Mouse (Mus musculus) forebrain, embryonic 10.5 days (tissue): ENCODE data around the gene Dysf. TPM values are rescaled to one million over a fixed set of nuclear protein-coding genes. Genes with fewer than 3 reads are reported as not detected.

ENCODE experiments used
- DNase-seq: peaks from one replicate; pipeline ENCODE4 v3.0.0-alpha.2; 2017; ENCODE audit warnings: low spot score; ENCODE audit errors: extremely low spot score
- H3K27ac ChIP-seq: fragments of 300-500 bp; sonication (generic); 2 replicates; pipeline ENCODE4 v1.5.1; 2016; ENCODE audit warnings: mild to moderate bottlenecking
- H3K27me3 ChIP-seq: fragments of 300-500 bp; sonication (generic); 2 replicates; pipeline ENCODE4 v1.6.1; 2016; ENCODE audit warnings: mild to moderate bottlenecking; ENCODE audit not compliant: poor library complexity, severe bottlenecking
- H3K36me3 ChIP-seq: fragments of 300-500 bp; sonication (generic); replicated peaks from 2 replicates; pipeline ENCODE4 v1.6.1; 2016; ENCODE audit warnings: mild to moderate bottlenecking, moderate library complexity
- H3K4me1 ChIP-seq: fragments of 300-500 bp; sonication (generic); 2 replicates; pipeline ENCODE4 v1.6.1; 2016
- H3K4me3 ChIP-seq: fragments of 300-500 bp; sonication (generic); 2 replicates; pipeline ENCODE4 v1.5.1; 2016; ENCODE audit warnings: mild to moderate bottlenecking, moderate library complexity
- H3K9me3 ChIP-seq: fragments of 300-500 bp; sonication (generic); 2 replicates; pipeline ENCODE4 v1.6.1; 2016; ENCODE audit warnings: mild to moderate bottlenecking, moderate library complexity
- WGBS: fragments of 180-500 bp; shearing (Covaris S2); methylation state at CpG from one replicate; pipeline ENCODE4 v1.1.7; 2016; 5-methylcytosine and 5-hydroxymethylcytosine counted together
- polyA plus RNA-seq: library from polyadenylated mRNA; unstranded; fragments of >200 nt; fragmentation: Nextera tagmentation; extraction: Ambion mirVana; gene quantifications from 2 replicates; pipeline ENCODE4 v1.2.1, GENCODE M21; 2016

The Dysf gene
- polyA plus RNA-seq, 1 experiment from 2014 or later, result 4.6 TPM

- H3K27me3 ChIP-seq, result no peaks in the 10 kb centered on the region
- H3K4me1 ChIP-seq, result peaks cover 5% of the 10 kb centered on the region
- no peaks in the 10 kb centered on the region for H3K36me3 ChIP-seq
- no peaks in the 10 kb centered on the region for H3K9me3 ChIP-seq
- no peak overlapping the region for H3K4me3 ChIP-seq
- H3K27ac ChIP-seq, result no peak overlapping the region
- WGBS, result 85% methylated on average over 3 of the region's 3 CpGs
- DNase-seq, result no peak
These were observed 147.4 kb downstream of the Dysf start for GRCm38 (mm10) chr6:84155765-84156164.

- Histone ChIP-seq H3K9me3 (no peaks in the 10 kb centered on the region), H3K27me3 (no peaks in the 10 kb centered on the region), H3K36me3 (no peaks in the 10 kb centered on the region), H3K4me1 (no peaks in the 10 kb centered on the region), H3K4me3 (no peak overlapping the region), H3K27ac (no peak overlapping the region)
- 80% methylated on average over 4 of the region's 4 CpGs for WGBS
- no peak for DNase-seq
These were observed 148.2 kb downstream of the Dysf start for GRCm38 (mm10) chr6:84156481-84157025.

DNA sequence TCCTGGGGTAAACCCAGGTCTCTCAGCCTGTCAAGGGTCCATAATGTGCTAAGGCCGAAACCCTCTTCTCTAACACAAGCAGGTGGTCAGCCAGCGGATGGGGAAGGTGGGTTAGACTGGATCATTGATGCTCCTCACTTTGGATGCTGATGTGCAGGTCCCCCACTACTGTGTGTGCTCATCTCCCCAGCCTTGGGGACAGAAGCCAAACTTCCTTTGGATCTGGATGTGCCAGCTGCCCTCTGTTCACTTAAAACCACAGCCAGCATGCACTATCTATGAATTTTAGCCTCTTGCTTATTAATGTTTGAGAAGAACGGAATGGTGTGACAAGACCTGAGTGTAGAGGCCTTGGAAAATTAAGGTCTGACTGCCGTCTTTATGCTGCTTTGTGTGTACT lies 150.7 kb downstream of the Dysf start:
- WGBS, result 94% methylated on average over 4 of the region's 4 CpGs
- no peak for DNase-seq
- H3K9me3 ChIP-seq, result no peaks in the 10 kb centered on the region

DNA sequence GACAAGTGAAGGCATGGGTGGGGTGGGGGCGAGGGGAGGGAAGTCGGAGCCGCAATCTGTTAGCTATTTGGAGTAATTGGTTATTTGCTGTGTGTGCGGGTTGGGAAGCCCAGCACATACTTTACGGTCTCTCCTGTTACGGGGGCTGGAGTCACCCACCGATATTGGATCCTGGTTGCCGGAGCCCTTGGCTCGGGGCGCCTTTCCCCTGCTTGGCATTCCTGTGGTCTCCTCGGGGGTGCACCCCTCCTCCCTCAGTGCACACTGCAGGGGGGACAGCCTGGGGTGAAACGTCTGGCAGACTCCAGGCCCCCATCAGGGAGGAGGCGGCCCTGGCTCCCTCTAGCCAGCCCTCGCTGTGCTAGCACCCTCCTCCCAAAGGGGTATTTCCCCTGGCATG lies 159.2 kb downstream of the Dysf start:
- Histone ChIP-seq H3K4me3 (no peak overlapping the region), H3K9me3 (no peaks in the 10 kb centered on the region), H3K27ac (0 out of 2 replicates have a peak overlapping the region, but pooled peaks have one; percentile 35), H3K36me3 (no peaks in the 10 kb centered on the region), H3K4me1 (0 out of 2 replicates have a peak, but pooled peaks cover 3% of the 10 kb centered on the region), H3K27me3 (no peaks in the 10 kb centered on the region)
- 75% methylated on average over 14 of the region's 14 CpGs for WGBS
- no peak for DNase-seq

More for the DNA sequence above, 150.7 kb downstream of the Dysf start:
- Histone ChIP-seq H3K4me3 (no peak overlapping the region), H3K27me3 (no peaks in the 10 kb centered on the region), H3K27ac (no peak overlapping the region), H3K36me3 (no peaks in the 10 kb centered on the region), H3K4me1 (no peaks in the 10 kb centered on the region)

DNA sequence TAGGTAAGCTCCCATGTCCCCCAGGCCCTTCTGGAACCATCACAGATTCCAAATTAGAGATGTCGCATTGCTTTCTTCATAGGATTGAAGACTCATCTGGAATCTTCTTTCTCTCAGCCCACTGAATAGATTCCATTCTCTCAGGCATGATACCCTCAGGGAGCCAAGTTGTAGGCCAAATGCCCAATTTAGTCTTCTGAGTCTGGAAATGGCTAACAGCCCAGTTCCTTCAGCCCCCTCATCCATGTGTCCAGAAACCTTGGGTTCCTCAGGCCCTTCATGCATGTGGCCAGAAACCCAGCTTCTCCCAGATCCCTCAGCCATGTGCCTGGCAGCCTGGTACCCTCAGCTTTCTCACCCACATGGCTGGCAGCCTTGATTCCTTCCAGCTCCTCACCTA lies 160.2 kb downstream of the Dysf start:
- no peaks in the 10 kb centered on the region for H3K36me3 ChIP-seq
- H3K4me1 ChIP-seq, result 0 out of 2 replicates have a peak, but pooled peaks cover 3% of the 10 kb centered on the region
- H3K4me3 ChIP-seq, result no peak overlapping the region
- no peak for DNase-seq
- H3K9me3 ChIP-seq, result no peaks in the 10 kb centered on the region
- no peak overlapping the region for H3K27ac ChIP-seq
- WGBS, result 91% methylated on average over 1 of the region's 1 CpGs
- no peaks in the 10 kb centered on the region for H3K27me3 ChIP-seq

DNA sequence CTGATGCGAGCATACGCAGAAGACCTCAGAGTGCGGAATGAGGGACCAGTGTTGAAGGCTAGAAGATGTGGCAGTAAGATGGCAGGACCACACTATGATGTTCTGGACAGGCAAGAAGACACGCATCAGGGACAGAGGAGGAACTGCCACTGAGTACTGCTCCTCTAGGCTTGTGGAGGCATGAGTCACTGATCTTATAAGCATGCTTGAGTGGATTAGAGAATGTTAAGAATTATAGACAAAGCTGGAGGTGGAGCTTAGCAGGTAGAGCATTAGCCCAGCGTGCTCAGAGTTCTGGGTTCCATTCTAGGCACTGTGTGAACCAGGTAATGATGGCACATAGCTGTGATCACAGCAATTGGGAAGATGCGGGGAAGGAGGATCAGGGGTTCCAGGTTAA lies 165.2 kb downstream of the Dysf start:
- 91% methylated on average over 6 of the region's 6 CpGs for WGBS
- 0 out of 2 replicates have a peak, but pooled peaks cover 3% of the 10 kb centered on the region for H3K9me3 ChIP-seq
- H3K4me1 ChIP-seq, result no peaks in the 10 kb centered on the region

DNA sequence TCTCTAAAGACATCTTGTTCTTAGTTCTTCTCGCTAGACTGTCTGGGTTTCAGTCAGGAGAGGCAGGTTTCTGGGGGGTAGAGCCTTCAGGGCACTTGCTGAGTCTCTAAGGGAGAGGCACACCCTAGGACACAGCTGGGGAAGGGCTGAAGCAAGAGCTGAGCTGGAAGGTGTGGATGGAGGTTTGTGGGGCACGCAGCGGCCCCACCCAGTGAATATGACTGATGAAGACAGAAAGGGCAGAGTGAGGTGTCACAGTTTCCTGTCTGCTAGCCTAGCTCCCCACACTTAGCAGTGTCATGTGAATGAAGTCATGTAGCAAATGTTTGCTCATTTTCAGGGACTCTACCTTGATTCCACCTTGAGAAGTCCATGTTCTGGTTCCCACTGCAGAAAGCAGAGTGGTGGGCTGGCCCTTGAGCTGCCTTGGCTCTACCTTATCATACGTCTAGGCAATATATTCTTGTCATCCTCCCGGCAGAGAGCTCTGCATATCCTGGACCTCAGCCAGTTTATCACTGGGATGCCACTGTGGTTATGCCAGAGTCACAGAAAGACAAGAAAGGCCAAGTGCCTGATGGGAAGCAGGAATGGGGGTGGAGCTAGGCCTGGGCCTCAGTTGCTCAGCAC lies 170.5 kb downstream of the Dysf start:
- H3K4me1 ChIP-seq, result peaks cover 7% of the 10 kb centered on the region
- DNase-seq, result no peak
- no peak overlapping the region for H3K4me3 ChIP-seq
- 91% methylated on average over 5 of the region's 5 CpGs for WGBS
- H3K27me3 ChIP-seq, result no peaks in the 10 kb centered on the region
- no peak overlapping the region for H3K27ac ChIP-seq
- no peaks in the 10 kb centered on the region for H3K36me3 ChIP-seq
- 0 out of 2 replicates have a peak, but pooled peaks cover 3% of the 10 kb centered on the region for H3K9me3 ChIP-seq

More for the DNA sequence above, 165.2 kb downstream of the Dysf start:
- DNase-seq, result no peak
- H3K27ac ChIP-seq, result no peak overlapping the region
- no peak overlapping the region for H3K4me3 ChIP-seq
- no peaks in the 10 kb centered on the region for H3K27me3 ChIP-seq
- H3K36me3 ChIP-seq, result no peaks in the 10 kb centered on the region

GRCm38 (mm10) chr6:84181452-84181851 lies 173.1 kb downstream of the Dysf start:
- Histone ChIP-seq H3K9me3 (0 out of 2 replicates have a peak, but pooled peaks cover 2% of the 10 kb centered on the region), H3K4me1 (peaks cover 7% of the 10 kb centered on the region), H3K36me3 (no peaks in the 10 kb centered on the region), H3K4me3 (no peak overlapping the region), H3K27me3 (no peaks in the 10 kb centered on the region), H3K27ac (no peak overlapping the region)
- WGBS, result 52% methylated on average over 4 of the region's 4 CpGs
- no peak for DNase-seq

DNA sequence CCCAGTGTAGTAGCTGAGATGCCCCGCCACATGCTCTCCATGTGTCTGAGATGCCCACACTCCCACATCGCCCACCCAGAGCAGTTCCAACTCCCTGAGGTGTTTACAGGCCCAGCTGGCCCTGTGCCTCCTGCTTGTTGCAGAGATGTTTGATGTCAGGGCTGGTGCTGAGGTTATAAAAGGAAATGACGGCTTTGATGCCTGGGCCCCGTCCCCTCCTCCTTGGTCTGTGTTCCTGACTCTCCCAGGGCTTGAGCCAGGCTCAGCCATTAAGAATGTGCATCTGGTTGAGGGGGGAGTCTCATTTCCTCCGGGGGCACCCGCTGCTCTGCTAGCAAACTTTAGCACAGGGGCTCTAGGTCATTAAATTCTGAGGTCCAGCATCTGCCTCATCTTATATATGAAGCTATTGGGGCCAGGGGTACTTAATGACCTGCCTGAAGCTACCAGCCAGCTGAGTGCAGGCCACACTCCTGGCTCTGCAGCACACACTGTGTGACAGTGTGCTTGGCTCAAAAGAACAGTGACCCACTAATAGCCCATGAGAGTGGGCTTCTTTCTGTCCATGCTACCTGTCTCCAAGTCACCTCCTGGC lies 183.4 kb downstream of the Dysf start:
- no peak for DNase-seq
- no peaks in the 10 kb centered on the region for H3K9me3 ChIP-seq
- H3K27me3 ChIP-seq, result no peaks in the 10 kb centered on the region
- no peak overlapping the region for H3K4me3 ChIP-seq
- H3K27ac ChIP-seq, result no peak overlapping the region
- no peaks in the 10 kb centered on the region for H3K36me3 ChIP-seq
- no peaks in the 10 kb centered on the region for H3K4me1 ChIP-seq
- WGBS, result 85% methylated on average over 6 of the region's 6 CpGs

- Histone ChIP-seq H3K27me3 (no peaks in the 10 kb centered on the region), H3K4me1 (peaks cover 7% of the 10 kb centered on the region), H3K9me3 (no peaks in the 10 kb centered on the region), H3K4me3 (no peak overlapping the region), H3K27ac (no peak overlapping the region), H3K36me3 (no peaks in the 10 kb centered on the region)
- 92% methylated on average over 5 of the region's 5 CpGs for WGBS
- no peak for DNase-seq
These were observed 188.1 kb downstream of the Dysf start for GRCm38 (mm10) chr6:84196511-84196910.

DNA sequence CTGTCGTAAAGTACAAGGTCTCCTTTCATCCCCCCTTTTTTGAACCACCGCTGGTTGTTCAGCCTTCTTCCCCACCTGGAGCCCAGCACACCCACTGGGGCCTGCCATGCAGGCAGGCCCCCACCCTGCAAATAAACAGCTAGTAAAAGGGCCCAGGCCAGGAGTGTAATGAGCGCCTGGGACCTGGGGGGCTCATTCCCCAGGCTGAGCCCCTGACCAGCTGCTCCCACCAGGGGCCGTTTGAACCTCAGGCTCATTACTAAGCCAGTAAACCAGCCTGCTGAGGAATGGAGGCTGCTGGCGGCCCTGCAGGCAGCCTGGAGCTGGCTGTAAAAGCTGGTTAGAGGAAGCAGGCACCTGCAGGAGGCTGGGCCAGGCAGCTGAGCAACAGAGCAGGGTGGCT lies 189.4 kb downstream of the Dysf start:
- H3K36me3 ChIP-seq, result no peaks in the 10 kb centered on the region
- H3K4me3 ChIP-seq, result no peak overlapping the region
- H3K27me3 ChIP-seq, result no peaks in the 10 kb centered on the region
- no peak for DNase-seq
- H3K9me3 ChIP-seq, result no peaks in the 10 kb centered on the region
- 29% methylated on average over 5 of the region's 5 CpGs for WGBS
- H3K27ac ChIP-seq, result no peak overlapping the region
- H3K4me1 ChIP-seq, result peaks cover 7% of the 10 kb centered on the region

- 92% methylated on average over 8 of the region's 8 CpGs for WGBS
- no peak overlapping the region for H3K4me3 ChIP-seq
- H3K27ac ChIP-seq, result no peak overlapping the region
- H3K36me3 ChIP-seq, result no peaks in the 10 kb centered on the region
- peaks cover 13% of the 10 kb centered on the region for H3K4me1 ChIP-seq
- no peaks in the 10 kb centered on the region for H3K9me3 ChIP-seq
- no peaks in the 10 kb centered on the region for H3K27me3 ChIP-seq
- no peak for DNase-seq
These were observed 193.5 kb downstream of the Dysf start for GRCm38 (mm10) chr6:84201721-84202490.

DNA sequence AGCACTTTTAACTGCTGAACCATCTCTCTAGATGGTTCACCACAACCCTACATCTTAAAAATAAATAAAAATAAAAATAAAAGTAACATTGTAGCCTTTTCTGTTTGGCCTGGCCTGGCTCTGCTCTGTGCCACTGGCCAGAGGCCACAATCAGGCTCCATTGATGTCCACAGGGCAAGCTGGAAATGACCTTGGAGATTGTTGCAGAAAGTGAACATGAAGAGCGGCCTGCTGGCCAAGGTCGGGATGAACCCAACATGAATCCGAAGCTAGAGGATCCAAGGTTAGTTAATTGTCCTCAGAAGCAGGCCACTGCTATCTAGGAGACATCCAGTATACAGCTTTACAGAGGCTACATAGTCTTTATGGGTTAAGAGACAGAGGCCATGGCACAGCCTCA lies 197.2 kb downstream of the Dysf start:
- Histone ChIP-seq H3K27ac (no peak overlapping the region), H3K36me3 (no peaks in the 10 kb centered on the region), H3K4me1 (peaks cover 14% of the 10 kb centered on the region), H3K4me3 (no peak overlapping the region), H3K9me3 (no peaks in the 10 kb centered on the region), H3K27me3 (no peaks in the 10 kb centered on the region)
- DNase-seq, result no peak
- 93% methylated on average over 3 of the region's 3 CpGs for WGBS
